ENCODE assay signal across 19 mouse cellular contexts in the genomic region with DNA sequence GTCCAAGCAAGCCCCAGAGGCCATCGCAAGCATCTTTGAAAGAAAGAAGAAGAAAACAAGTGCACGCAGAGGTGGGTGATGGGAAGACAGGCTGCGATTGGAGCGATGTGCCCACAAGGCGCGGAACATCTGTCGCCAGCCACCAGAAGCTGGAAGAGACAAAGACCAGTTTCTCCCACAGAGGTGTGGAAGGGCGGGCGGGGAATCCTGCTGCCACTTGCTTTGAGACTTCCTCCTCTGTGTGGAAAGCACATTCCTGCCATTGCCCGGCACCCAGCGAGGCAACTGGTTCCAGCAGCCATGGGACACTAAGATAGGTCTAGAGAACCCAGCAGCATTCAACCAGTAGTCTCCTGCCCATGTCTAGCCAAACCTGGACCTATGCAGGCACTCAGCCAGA. TPM values are rescaled to one million over a fixed set of nuclear protein-coding genes. Genes with fewer than 3 reads are reported as not detected.
DNase-seq lines count a peak whose midpoint lies in the region; ATAC-seq and TF ChIP-seq lines count a peak whose summit lies in the region.
"Had no signal": no experiment of that assay in that cellular context is flagged by ENCODE, and none has a peak within 500 bp of the region (broad histone marks: within the 10 kb centered on the region; RNA-seq: fewer than 3 reads in every experiment).

No protein-coding gene starts in this region.

- H3K27ac ChIP-seq in heart, embryonic 12.5 days (ENCODE audit: poor library complexity, severe bottlenecking) = peak overlapping the region; percentile 26; the same call in 1 of the 2 replicates
- peak overlapping the region; percentile 40; the same call in 1 of the 2 replicates for H3K27ac ChIP-seq in embryonic facial prominence, embryonic 10.5 days (replicated peaks)
- peak overlapping the region; percentile 67; the same call in 1 of the 2 replicates for H3K27ac ChIP-seq in liver, postnatal 0 days (ENCODE audit: low read depth)
- no peak overlapping the region for H3K27ac ChIP-seq in neural tube, embryonic 15.5 days (replicated peaks)
- H3K27ac ChIP-seq: hindbrain, embryonic 14.5 days; left cerebral cortex, adult 2 months; midbrain, embryonic 12.5 days; neural tube, embryonic 12.5 days had no signal

- peaks cover 51% of the 10 kb centered on the region for H3K4me1 ChIP-seq in heart, embryonic 12.5 days (replicated peaks)
- H3K4me1 ChIP-seq in megakaryocyte, embryonic 14.5 days = peaks cover 60% of the 10 kb centered on the region
- H3K4me1 ChIP-seq in embryonic facial prominence, embryonic 10.5 days = peaks cover 55% of the 10 kb centered on the region
- peaks cover 7% of the 10 kb centered on the region; the same call in 1 of the 2 replicates for H3K4me1 ChIP-seq in liver, postnatal 0 days (ENCODE audit: insufficient read depth)
- H3K4me1 ChIP-seq in neural tube, embryonic 15.5 days = peaks cover 25% of the 10 kb centered on the region

- ATAC-seq in heart, embryonic 12.5 days (ENCODE audit: insufficient number of reproducible peaks, low FRiP score) = no peak
- no peak for ATAC-seq in megakaryocyte, adult 5-6 weeks (ENCODE audit: poor library complexity, severe bottlenecking)
- peak; percentile 18; the same call in 1 of the 2 replicates for ATAC-seq in liver, postnatal 0 days
- no peak for ATAC-seq in neural tube, embryonic 15.5 days (ENCODE audit: low FRiP score)
- ATAC-seq: forebrain, embryonic 13.5 days had no signal

- peaks cover 7% of the 10 kb centered on the region; the same call in 1 of the 2 replicates for H3K27me3 ChIP-seq in heart, embryonic 12.5 days (replicated peaks)
- H3K27me3 ChIP-seq in megakaryocyte, embryonic 14.5 days (replicated peaks) = peaks cover 24% of the 10 kb centered on the region
- peaks cover 28% of the 10 kb centered on the region for H3K27me3 ChIP-seq in embryonic facial prominence, embryonic 10.5 days (replicated peaks; ENCODE audit: low read depth, poor library complexity, severe bottlenecking)
- H3K27me3 ChIP-seq in liver, postnatal 0 days (ENCODE audit: insufficient read depth, low read length) = peaks cover 19% of the 10 kb centered on the region
- H3K27me3 ChIP-seq in neural tube, embryonic 15.5 days (replicated peaks) = peaks cover 15% of the 10 kb centered on the region

- TF ChIP-seq EP300 in liver, postnatal 0 days (IDR thresholded peaks at IDR 0.05; ENCODE audit: low read depth) = no peak

- no peaks in the 10 kb centered on the region for H3K36me3 ChIP-seq in heart, embryonic 12.5 days
- peaks cover 11% of the 10 kb centered on the region for H3K36me3 ChIP-seq in megakaryocyte, embryonic 14.5 days (replicated peaks; ENCODE audit: low read length)
- no peaks in the 10 kb centered on the region for H3K36me3 ChIP-seq in embryonic facial prominence, embryonic 10.5 days (replicated peaks)
- H3K36me3 ChIP-seq in liver, postnatal 0 days (replicated peaks; ENCODE audit: insufficient read depth, low read length) = no peaks in the 10 kb centered on the region
- H3K36me3 ChIP-seq in neural tube, embryonic 15.5 days = no peaks in the 10 kb centered on the region
- H3K36me3 ChIP-seq: midbrain, embryonic 12.5 days; neural tube, embryonic 12.5 days had no signal

- 39% methylated on average over 11 of the region's 11 CpGs for WGBS in heart, embryonic 12.5 days
- WGBS in embryonic facial prominence, embryonic 10.5 days = 82% methylated on average over 11 of the region's 11 CpGs
- WGBS in liver, postnatal 0 days (ENCODE audit: insufficient replicate concordance) = 66% methylated on average over 11 of the region's 11 CpGs
- WGBS in neural tube, embryonic 15.5 days = 85% methylated on average over 11 of the region's 11 CpGs

- no peak overlapping the region; the same call in 1 of the 2 replicates for H3K9ac ChIP-seq in heart, embryonic 12.5 days
- H3K9ac ChIP-seq in liver, postnatal 0 days (replicated peaks) = peak overlapping the region; percentile 48
- no peak overlapping the region for H3K9ac ChIP-seq in neural tube, embryonic 15.5 days (replicated peaks)
- H3K9ac ChIP-seq: forebrain, embryonic 13.5 days; hindbrain, embryonic 14.5 days; midbrain, embryonic 12.5 days; neural tube, embryonic 12.5 days had no signal

- peak overlapping the region; percentile 17; the same call in 1 of the 2 replicates for H3K4me2 ChIP-seq in heart, embryonic 12.5 days
- peak overlapping the region; percentile 58 for H3K4me2 ChIP-seq in liver, postnatal 0 days (ENCODE audit: low read depth, low read length)
- no peak overlapping the region for H3K4me2 ChIP-seq in neural tube, embryonic 15.5 days
- H3K4me2 ChIP-seq: forebrain, embryonic 13.5 days; hindbrain, embryonic 14.5 days; midbrain, embryonic 12.5 days; neural tube, embryonic 12.5 days had no signal

- no peak for DNase-seq in heart, postnatal 4 days
- no peak for DNase-seq in embryonic facial prominence, embryonic 10.5 days (ENCODE audit: low spot score)
- DNase-seq in liver, postnatal 0 days = peak; percentile 19
- DNase-seq in gastrocnemius, adult 18-20 months (ENCODE audit: low spot score) = no peak
- DNase-seq: adrenal gland, postnatal 36 days; cerebellum, adult 11-12 months; kidney, postnatal 14 days; lung, adult 2 months; right cerebral cortex, adult 18-20 months; thymus, postnatal 25 days had no signal

- no peak for TF ChIP-seq CTCF in liver, postnatal 0 days (IDR thresholded peaks at IDR 0.05; ENCODE audit: low read depth)

- H3K4me3 ChIP-seq in heart, embryonic 12.5 days = no peak overlapping the region
- H3K4me3 ChIP-seq in megakaryocyte, embryonic 14.5 days (replicated peaks) = peak overlapping the region; percentile 89
- no peak overlapping the region for H3K4me3 ChIP-seq in embryonic facial prominence, embryonic 10.5 days
- no peak overlapping the region for H3K4me3 ChIP-seq in liver, postnatal 0 days (ENCODE audit: low read depth, low read length)
- no peak overlapping the region for H3K4me3 ChIP-seq in neural tube, embryonic 15.5 days (replicated peaks)
- H3K4me3 ChIP-seq: forebrain, embryonic 13.5 days; left cerebral cortex, adult 2 months; midbrain, embryonic 12.5 days; neural tube, embryonic 12.5 days had no signal

- no peaks in the 10 kb centered on the region for H3K9me3 ChIP-seq in heart, embryonic 12.5 days (replicated peaks)
- H3K9me3 ChIP-seq in megakaryocyte, embryonic 14.5 days = peaks cover 18% of the 10 kb centered on the region
- no peaks in the 10 kb centered on the region for H3K9me3 ChIP-seq in embryonic facial prominence, embryonic 10.5 days
- H3K9me3 ChIP-seq in liver, postnatal 0 days (ENCODE audit: low read length) = no peaks in the 10 kb centered on the region
- H3K9me3 ChIP-seq in neural tube, embryonic 15.5 days (replicated peaks) = no peaks in the 10 kb centered on the region
- H3K9me3 ChIP-seq: forebrain, embryonic 13.5 days; midbrain, embryonic 12.5 days; neural tube, embryonic 12.5 days had no signal

RNA-seq across cellular contexts. Expression of a gene that starts 32.2 kb away (rescaled TPM):
- polyA plus RNA-seq in heart, embryonic 12.5 days (2016; fragmentation: Nextera tagmentation; extraction: Ambion mirVana) = 330 and 331 TPM in 2 replicates
- 10 to 100 TPM; 15.2 to 16.2 TPM for total RNA-seq in heart, postnatal 4 days (2021)
- polyA plus RNA-seq in megakaryocyte, embryonic 14.5 days (2012; ENCODE audit: insufficient read depth, low replicate concordance) = 106 and 116 TPM in 2 replicates
- 9.0 and 14.4 TPM in 2 replicates for total RNA-seq in megakaryocyte, adult 5-6 weeks (2015)
- 14.3 and 18.0 TPM in 2 replicates for total RNA-seq in megakaryocyte, adult 5-6 weeks (2017)
- polyA plus RNA-seq in embryonic facial prominence, embryonic 10.5 days (2016; fragmentation: Nextera tagmentation; extraction: Ambion mirVana) = 140 and 166 TPM in 2 replicates
- 25.4 and 29.6 TPM in 2 replicates for polyA plus RNA-seq in liver, postnatal 0 days (2015; fragmentation: Nextera tagmentation; extraction: Ambion mirVana)
- total RNA-seq in gastrocnemius, adult 18-20 months (2021) = 1 to 10 TPM; 6.2 to 7.5 TPM
- 78.8 and 91.3 TPM in 2 replicates for polyA plus RNA-seq in neural tube, embryonic 15.5 days (2015; fragmentation: Nextera tagmentation; extraction: Ambion mirVana)
